Mouse (Mus musculus) CH12.LX (cell line): ENCODE data around the gene Tnfsf12. TPM values are rescaled to one million over a fixed set of nuclear protein-coding genes. Genes with fewer than 3 reads are reported as not detected.

ENCODE experiments used
- DNase-seq: peaks from one replicate; pipeline ENCODE4 v3.0.0-alpha.2; 2013; ENCODE audit errors: extremely low read depth
- H3K27ac ChIP-seq: 2 replicates; pipeline ENCODE4 v1.5.1; 2012; ENCODE audit warnings: low read depth, mild to moderate bottlenecking, control low read depth, moderate library complexity; ENCODE audit not compliant: insufficient read depth
- H3K27me3 ChIP-seq: replicated peaks from 2 replicates; pipeline ENCODE3; 2012; ENCODE audit warnings: inconsistent platforms
- H3K36me3 ChIP-seq, 2 experiments: replicated peaks in 1 of 2; 2 replicates each; pipeline versions ENCODE3 to v1.6.1; 2012; ENCODE audit warnings: inconsistent platforms in 1 of 2, low read length in 1 of 2, mild to moderate bottlenecking in 1 of 2, mixed read lengths in 1 of 2, moderate library complexity in 1 of 2; ENCODE audit not compliant: control insufficient read depth in 1 of 2, insufficient read depth in 1 of 2
- H3K4me1 ChIP-seq, 2 experiments: 2 replicates each; pipeline ENCODE4 v1.6.1; 2012; ENCODE audit warnings: inconsistent platforms in 1 of 2, moderate library complexity in 1 of 2; ENCODE audit not compliant: insufficient read depth in 2 of 2, control insufficient read depth in 1 of 2
- H3K4me2 ChIP-seq: 2 replicates; pipeline ENCODE4 v1.6.1; 2012; ENCODE audit warnings: low read depth, mild to moderate bottlenecking, control low read depth; ENCODE audit not compliant: poor library complexity, insufficient read depth, severe bottlenecking
- H3K4me3 ChIP-seq, 3 experiments: fragments of 150-350 bp in 1 of 3; sonication (generic) in 1 of 3; replicated peaks in 1 of 3; 2 replicates each; pipeline versions ENCODE3 to v1.5.1; 2011 to 2012; ENCODE audit warnings: low read depth in 2 of 3, low read length in 2 of 3, mild to moderate bottlenecking in 2 of 3, moderate library complexity in 2 of 3, control low read depth in 1 of 3, improper control_type of control experiment in 1 of 3, inconsistent platforms in 1 of 3, mixed read lengths in 1 of 3; ENCODE audit not compliant: poor library complexity in 1 of 3
- H3K79me2 ChIP-seq: replicated peaks from 2 replicates; pipeline ENCODE4 v1.6.1; 2012; ENCODE audit warnings: mild to moderate bottlenecking, moderate library complexity; ENCODE audit not compliant: control insufficient read depth, poor library complexity, insufficient read depth, severe bottlenecking; ENCODE audit errors: extremely low read depth
- H3K9ac ChIP-seq: 2 replicates; pipeline ENCODE4 v1.6.1; 2012; ENCODE audit warnings: low read depth, mild to moderate bottlenecking, control low read depth, moderate library complexity; ENCODE audit not compliant: insufficient read depth
- H3K9me3 ChIP-seq: replicated peaks from 2 replicates; pipeline ENCODE3; 2012; ENCODE audit warnings: low read length, inconsistent platforms, mixed read lengths
- BHLHE40 ChIP-seq: IDR thresholded peaks from 2 replicates; pipeline ENCODE4 v1.6.1; 2011; ENCODE audit warnings: mild to moderate bottlenecking, low read depth, low read length, improper control_type of control experiment
- CHD1 ChIP-seq: IDR thresholded peaks from 2 replicates; pipeline ENCODE4 v1.6.1; 2012; ENCODE audit warnings: low read depth, low read length, improper control_type of control experiment, inconsistent platforms
- CHD2 ChIP-seq: IDR thresholded peaks from 2 replicates; pipeline ENCODE4 v1.6.1; 2011; ENCODE audit warnings: low read length, improper control_type of control experiment
- E2F4 ChIP-seq: IDR thresholded peaks from 2 replicates; pipeline ENCODE4 v1.6.1; 2011; ENCODE audit warnings: low read depth, low read length, improper control_type of control experiment; ENCODE audit not compliant: insufficient replicate concordance
- ELF1 ChIP-seq: IDR thresholded peaks from 2 replicates; pipeline ENCODE4 v1.6.1; 2014; ENCODE audit warnings: low read depth, mild to moderate bottlenecking, inconsistent platforms, low read length, improper control_type of control experiment
- EP300 ChIP-seq: IDR thresholded peaks from 2 replicates; pipeline ENCODE4 v1.6.1; 2011; ENCODE audit warnings: low read length, improper control_type of control experiment
- ETS1 ChIP-seq: conservative IDR thresholded peaks from 2 replicates; pipeline ENCODE4 v1.6.1; 2012; ENCODE audit warnings: low read depth, mild to moderate bottlenecking, inconsistent platforms, low read length, improper control_type of control experiment, moderate library complexity
- HCFC1 ChIP-seq: IDR thresholded peaks from 2 replicates; pipeline ENCODE4 v1.6.1; 2012; ENCODE audit warnings: low read depth, mild to moderate bottlenecking, inconsistent platforms, low read length, improper control_type of control experiment
- IRF4 ChIP-seq: IDR thresholded peaks from 2 replicates; pipeline ENCODE4 v1.6.1; 2014; ENCODE audit warnings: low read depth, mild to moderate bottlenecking, inconsistent platforms, low read length, improper control_type of control experiment
- JUND ChIP-seq: conservative IDR thresholded peaks from 2 replicates; pipeline ENCODE4 v1.6.1; 2011; ENCODE audit warnings: low read depth, low read length, improper control_type of control experiment
- KAT2A ChIP-seq: IDR thresholded peaks from 2 replicates; pipeline ENCODE4 v1.6.1; 2012; ENCODE audit warnings: low read length, improper control_type of control experiment, inconsistent platforms; ENCODE audit not compliant: insufficient replicate concordance
- MAX ChIP-seq: IDR thresholded peaks from 2 replicates; pipeline ENCODE4 v1.6.1; 2011; ENCODE audit warnings: low read length, improper control_type of control experiment
- MAZ ChIP-seq: IDR thresholded peaks from 2 replicates; pipeline ENCODE4 v1.6.1; 2012; ENCODE audit warnings: low read depth, mild to moderate bottlenecking, inconsistent platforms, low read length, improper control_type of control experiment, moderate library complexity
- MEF2A ChIP-seq: IDR thresholded peaks from 2 replicates; pipeline ENCODE4 v1.6.1; 2014; ENCODE audit warnings: low read depth, mild to moderate bottlenecking, inconsistent platforms, low read length, improper control_type of control experiment, borderline replicate concordance
- MXI1 ChIP-seq: IDR thresholded peaks from 2 replicates; pipeline ENCODE4 v1.6.1; 2011; ENCODE audit warnings: mild to moderate bottlenecking, low read depth, low read length, improper control_type of control experiment
- MYC ChIP-seq: IDR thresholded peaks from 2 replicates; pipeline ENCODE4 v1.6.1; 2011; ENCODE audit warnings: low read depth, mild to moderate bottlenecking, improper control_type of control experiment, low read length
- NELFE ChIP-seq: IDR thresholded peaks from 2 replicates; pipeline ENCODE4 v1.6.1; 2011; ENCODE audit warnings: low read depth, low read length, improper control_type of control experiment
- NRF1 ChIP-seq: IDR thresholded peaks from 2 replicates; pipeline ENCODE4 v1.6.1; 2014; ENCODE audit warnings: low read depth, mild to moderate bottlenecking, inconsistent platforms, low read length, improper control_type of control experiment, moderate library complexity
- PAX5 ChIP-seq: IDR thresholded peaks from 2 replicates; pipeline ENCODE4 v1.6.1; 2012; ENCODE audit warnings: low read length, inconsistent platforms, mixed read lengths
- POLR2A ChIP-seq: IDR thresholded peaks from 2 replicates; pipeline ENCODE4 v1.6.1; 2011; ENCODE audit warnings: low read depth, mild to moderate bottlenecking, improper control_type of control experiment, low read length
- RAD21 ChIP-seq: IDR thresholded peaks from 2 replicates; pipeline ENCODE4 v1.6.1; 2011; ENCODE audit warnings: low read depth, mild to moderate bottlenecking, low read length, improper control_type of control experiment, moderate library complexity
- RCOR1 ChIP-seq: conservative IDR thresholded peaks from 2 replicates; pipeline ENCODE4 v1.6.1; 2012; ENCODE audit warnings: low read depth, mild to moderate bottlenecking, inconsistent platforms, low read length, improper control_type of control experiment
- SIN3A ChIP-seq: IDR thresholded peaks from 2 replicates; pipeline ENCODE4 v1.6.1; 2012; ENCODE audit warnings: low read length, improper control_type of control experiment, inconsistent platforms
- TCF12 ChIP-seq: IDR thresholded peaks from 2 replicates; pipeline ENCODE4 v1.6.1; 2014; ENCODE audit warnings: low read depth, mild to moderate bottlenecking, inconsistent platforms, low read length, improper control_type of control experiment
- UBTF ChIP-seq: IDR thresholded peaks from 2 replicates; pipeline ENCODE4 v1.6.1; 2012; ENCODE audit warnings: low read depth, mild to moderate bottlenecking, inconsistent platforms, low read length, improper control_type of control experiment, moderate library complexity
- USF1 ChIP-seq: IDR thresholded peaks from 2 replicates; pipeline ENCODE4 v1.6.1; 2014; ENCODE audit warnings: low read depth, mild to moderate bottlenecking, inconsistent platforms, low read length, improper control_type of control experiment
- USF2 ChIP-seq: conservative IDR thresholded peaks from 2 replicates; pipeline ENCODE4 v1.6.1; 2011; ENCODE audit warnings: low read depth, low read length, improper control_type of control experiment
- ZMIZ1 ChIP-seq: IDR thresholded peaks from 2 replicates; pipeline ENCODE4 v1.6.1; 2012; ENCODE audit warnings: low read depth, mild to moderate bottlenecking, inconsistent platforms, low read length, improper control_type of control experiment
- dilution Hi-C: fragments of 300-500 bp; cut with MboI; formaldehyde crosslinking; loops from 2 replicates; pipeline ENCODE4 v1.14.3; 2020; ENCODE audit warnings: low sequenced_read_pairs; ENCODE audit not compliant: extremely low pct_unique_long_range_greater_than_20kb, extremely low pct_ligation_motif_present
- in situ Hi-C: fragments of 300-500 bp; cut with MboI; formaldehyde crosslinking; loops from 3 replicates; pipeline ENCODE4 v1.14.3; 2019; ENCODE audit warnings: low sequenced_read_pairs, low pct_ligation_motif_present, low pct_unique_long_range_greater_than_20kb, mixed read lengths
- polyA plus RNA-seq: library from polyadenylated mRNA; unstranded; fragments of >175 nt; gene quantifications from 2 replicates; pipeline ENCODE4 v1.2.1, GENCODE M21; 2012; ENCODE audit warnings: low read depth; ENCODE audit not compliant: insufficient read length
- total RNA-seq, 2 experiments: library from RNA; depleted of rRNA; stranded (reverse); fragments of 300-350 nt in 1 of 2; fragments of >200 nt in 1 of 2; gene quantifications; 2 replicates each; pipeline ENCODE4 v1.2.3; 2012 to 2014

Gene Tnfsf12
- total and polyA plus RNA-seq, 3 experiments, result not detected

DNA sequence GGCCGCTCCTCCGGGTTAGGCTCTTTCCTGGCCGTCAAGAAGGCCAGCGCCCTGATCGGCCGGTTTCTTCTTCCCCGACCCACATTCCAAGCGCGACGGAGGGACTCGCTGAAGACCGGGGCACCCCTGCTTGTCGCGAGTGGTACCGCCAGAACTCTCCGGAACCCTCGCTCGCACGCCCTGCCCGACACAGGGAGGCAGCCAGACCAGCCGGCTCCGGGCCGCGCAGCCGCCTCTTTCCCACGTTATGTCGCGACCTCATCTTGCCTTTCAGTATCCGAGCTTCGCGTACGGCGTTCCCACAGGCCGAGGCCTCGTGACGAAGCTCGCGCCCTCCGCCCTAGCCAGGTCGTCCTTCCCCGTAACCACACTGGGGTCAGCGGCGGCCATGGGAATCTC lies 23.9 kb downstream of the Tnfsf12 start:
- dilution Hi-C loops, result no loop called here

DNA sequence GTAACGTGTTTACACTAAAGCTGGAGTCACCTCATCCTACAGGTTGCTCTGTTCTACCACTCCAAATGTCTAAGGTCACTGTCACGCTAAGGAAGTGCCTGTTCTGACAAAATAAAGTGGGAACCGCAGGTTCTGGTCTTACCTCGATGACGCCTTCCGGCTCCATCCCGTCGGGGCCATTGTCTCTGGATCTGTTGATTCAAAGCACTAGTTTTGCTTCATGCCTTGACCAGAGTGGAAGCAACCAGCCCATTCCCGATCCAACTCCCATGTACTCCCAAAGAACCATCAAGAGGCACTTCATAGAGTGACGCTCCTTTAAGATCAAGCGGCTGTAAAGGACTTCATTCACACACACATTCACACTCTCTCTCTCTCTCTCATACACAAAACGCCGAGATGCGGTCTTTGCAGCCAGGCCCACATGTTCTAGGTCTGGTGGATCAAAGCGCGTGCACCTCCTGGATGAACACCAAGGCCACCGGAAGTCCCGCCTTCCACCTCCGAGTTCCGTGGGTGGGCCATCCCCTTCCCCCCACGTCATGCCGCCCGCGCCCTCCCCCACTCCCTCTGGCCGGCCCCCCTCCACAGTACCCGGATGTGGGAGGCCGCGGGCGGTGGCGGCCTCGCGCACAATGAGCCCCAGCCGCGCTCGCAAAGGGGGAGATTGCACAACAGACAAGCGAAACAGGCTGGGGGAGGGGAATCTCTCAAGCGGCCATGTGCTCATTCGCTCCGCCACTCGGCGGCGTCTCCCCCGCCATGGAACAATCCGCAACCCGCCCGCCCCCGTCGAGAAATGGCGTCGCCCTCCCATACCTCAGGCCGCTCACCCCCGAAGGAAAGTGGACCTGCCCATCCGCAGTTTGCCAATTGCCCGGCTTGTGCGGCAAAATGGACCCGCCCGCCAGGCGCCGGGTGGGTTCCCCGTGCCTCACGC lies 24.6 kb downstream of the Tnfsf12 start:
- peak; percentile 96 for DNase-seq
- peak; percentile 66; the same call in 1 of the 2 replicates for TF ChIP-seq BHLHE40
- peak; percentile 68; the same call in 1 of the 2 replicates for TF ChIP-seq KAT2A
- peak; percentile 77 for TF ChIP-seq MEF2A
- no peak; the same call in 1 of the 2 replicates for TF ChIP-seq USF1
- TF ChIP-seq RAD21, result no peak
- TF ChIP-seq ETS1, result peak; percentile 56
- no peak for TF ChIP-seq E2F4
- TF ChIP-seq JUND, result no peak
- TF ChIP-seq ZMIZ1, result peak; percentile 78
- TF ChIP-seq SIN3A, result peak; percentile 98
- TF ChIP-seq MYC, result peak; percentile 96
- TF ChIP-seq MAZ, result peak; percentile 99
- TF ChIP-seq TCF12, result peak; percentile 89
- TF ChIP-seq NRF1, result peak; percentile 62
- TF ChIP-seq POLR2A, result peak; percentile 75
- peak; percentile 96 for TF ChIP-seq MAX
- peak; percentile 96 for TF ChIP-seq CHD2
- peak; percentile 86 for TF ChIP-seq HCFC1
- TF ChIP-seq UBTF, result peak; percentile 79
- TF ChIP-seq USF2, result no peak
- TF ChIP-seq RCOR1, result peak; percentile 60; the same call in 1 of the 2 replicates
- TF ChIP-seq EP300, result no peak
- peak; percentile 92 for TF ChIP-seq ELF1
- peak; percentile 92 for TF ChIP-seq IRF4
- peak; percentile 98 for TF ChIP-seq MXI1
- TF ChIP-seq NELFE, result peak; percentile 64; the same call in 1 of the 2 replicates
- Histone ChIP-seq H3K36me3 (peaks cover 67 to 80% of the 10 kb centered on the region in 2 experiments), H3K4me2 (peak overlapping the region; percentile 88), H3K79me2 (peaks cover 57% of the 10 kb centered on the region), H3K4me3 (peak overlapping the region; percentile 74 to 94 (median 75)), H3K27me3 (no peaks in the 10 kb centered on the region), H3K4me1 (peaks cover 14 to 59% of the 10 kb centered on the region in 2 experiments; a peak in 3 of 4 replicates), H3K9ac (peak overlapping the region; percentile 99), H3K9me3 (no peaks in the 10 kb centered on the region), H3K27ac (peak overlapping the region; percentile 88)
- in situ Hi-C loops, result no loop called here
- dilution Hi-C loops, result no loop called here

More for the DNA sequence above, 23.9 kb downstream of the Tnfsf12 start:
- H3K27ac ChIP-seq, result peak overlapping the region; percentile 88
- no peaks in the 10 kb centered on the region for H3K27me3 ChIP-seq
- in situ Hi-C loops, result no loop called here
- peaks cover 8 to 59% of the 10 kb centered on the region in 2 experiments; a peak in 3 of 4 replicates for H3K4me1 ChIP-seq
- H3K4me3 ChIP-seq, result peak overlapping the region; percentile 74 to 94 (median 75)
- peaks cover 67 to 82% of the 10 kb centered on the region in 2 experiments for H3K36me3 ChIP-seq
- H3K9me3 ChIP-seq, result no peaks in the 10 kb centered on the region
- no peak for DNase-seq
- H3K4me2 ChIP-seq, result no peak overlapping the region
- H3K9ac ChIP-seq, result peak overlapping the region; percentile 99
- H3K79me2 ChIP-seq, result peaks cover 57% of the 10 kb centered on the region
- TF ChIP-seq CHD1, result peak; percentile 94
- no peak for TF ChIP-seq PAX5
